Mouse (Mus musculus): ENCODE measurements around the gene Slc34a1. TPM values are rescaled to one million over a fixed set of nuclear protein-coding genes. Genes with fewer than 3 reads are reported as not detected.

The Slc34a1 gene
- polyA plus RNA-seq, 1 experiment from 2014 or later, result not detected

DNA sequence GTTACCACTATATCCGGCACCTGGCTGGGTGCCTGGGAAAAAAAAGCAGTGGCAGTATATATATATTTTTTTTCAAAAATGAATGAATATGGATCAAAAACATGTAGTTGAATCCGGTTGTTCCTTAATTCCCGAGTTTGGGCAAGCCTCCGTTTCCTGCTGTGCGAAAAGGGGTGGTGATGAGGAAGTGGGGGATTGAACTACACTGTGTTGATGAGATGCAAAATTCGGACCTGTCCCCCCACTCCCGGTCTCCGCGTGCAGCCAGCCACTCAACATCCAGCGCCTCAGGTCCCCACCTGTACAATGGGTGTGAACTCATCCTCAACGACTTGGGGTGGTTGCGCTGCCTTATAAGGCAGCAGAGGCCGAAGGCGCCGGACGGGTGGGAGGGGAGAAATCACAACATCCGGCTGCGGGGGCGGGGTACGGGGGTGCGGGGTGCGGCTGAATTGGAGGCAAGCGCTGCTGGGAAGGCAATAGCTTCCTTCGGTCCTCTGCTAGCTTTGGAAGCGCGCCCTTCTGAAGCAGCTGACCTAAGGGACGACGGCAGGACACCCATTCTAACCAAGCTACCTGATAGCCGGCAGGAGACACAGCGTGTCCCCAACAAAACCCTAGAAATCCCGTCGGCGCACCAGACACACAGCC lies 46.4 kb downstream of the Slc34a1 start:
- H3K36me3 ChIP-seq (ENCODE audit: control insufficient read depth, insufficient read depth, low read length), result no peaks in the 10 kb centered on the region

DNA sequence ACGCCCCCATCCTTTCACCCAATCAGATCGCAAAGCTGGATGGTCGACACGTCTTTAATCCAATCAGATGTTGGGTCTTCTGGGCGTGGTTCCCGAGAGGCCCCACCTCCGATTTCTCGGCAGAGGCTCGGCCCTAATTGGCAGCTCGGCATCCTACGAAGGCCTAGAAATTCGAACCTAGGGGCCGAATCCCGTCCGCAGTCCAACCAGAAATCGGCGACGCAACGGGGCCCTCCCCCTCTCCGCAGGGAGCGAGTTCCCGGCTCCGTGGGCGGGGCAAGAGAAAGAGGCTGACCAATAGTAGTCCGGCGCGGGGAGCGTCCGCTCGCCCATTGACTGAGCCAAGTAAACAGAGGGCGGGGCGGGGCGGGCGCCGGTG lies 46.9 kb downstream of the Slc34a1 start, which contains the start of gene Grk6:
Grk6 (plus strand) TSS at position 136 of the 379 bp plus-strand sequence.
- Histone ChIP-seq H3K4me1 (ENCODE audit: control insufficient read depth, insufficient read depth, low read length) (peaks cover 18% of the 10 kb centered on the region), H3K4me2 (peak within 1 kb of the TSS; percentile 75), H3K9ac (ENCODE audit: low read depth, low read length) (peak within 1 kb of the TSS; percentile 93), H3K4me3 (ENCODE audit: low read depth, low read length) (peak within 1 kb of the TSS; percentile 89), H3K27ac (ENCODE audit: low read depth, low read length) (peak within 1 kb of the TSS; percentile 96), H3K36me3 (ENCODE audit: control insufficient read depth, insufficient read depth, low read length) (0 out of 2 replicates have a peak, but pooled peaks cover under 1% of the 10 kb centered on the region), H3K9me3 (replicated peaks; ENCODE audit: control insufficient read depth, low read length) (no peaks in the 10 kb centered on the region), H3K27me3 (ENCODE audit: control insufficient read depth, insufficient read depth, low read length) (no peaks in the 10 kb centered on the region)
- under 1% methylated on average over 35 of the region's 35 CpGs for WGBS (ENCODE audit: insufficient replicate concordance)
- peak; percentile 94 for ATAC-seq (replicated peaks; ENCODE audit: insufficient number of reproducible peaks, low FRiP score, low TSS enrichment)

More for the DNA sequence above, 46.4 kb downstream of the Slc34a1 start:
- no peaks in the 10 kb centered on the region for H3K9me3 ChIP-seq (replicated peaks; ENCODE audit: control insufficient read depth, low read length)
- H3K27ac ChIP-seq (ENCODE audit: low read depth, low read length), result peak overlapping the region; percentile 96
- no peaks in the 10 kb centered on the region for H3K27me3 ChIP-seq (ENCODE audit: control insufficient read depth, insufficient read depth, low read length)
- H3K9ac ChIP-seq (ENCODE audit: low read depth, low read length), result peak overlapping the region; percentile 76
- peak overlapping the region; percentile 89 for H3K4me3 ChIP-seq (ENCODE audit: low read depth, low read length)
- peak overlapping the region; percentile 75 for H3K4me2 ChIP-seq
- ATAC-seq (replicated peaks; ENCODE audit: insufficient number of reproducible peaks, low FRiP score, low TSS enrichment), result peak; percentile 73
- whole genome bisulfite sequencing (ENCODE audit: insufficient replicate concordance), result 1% methylated on average over 33 of the region's 33 CpGs
- peaks cover 16% of the 10 kb centered on the region for H3K4me1 ChIP-seq (ENCODE audit: control insufficient read depth, insufficient read depth, low read length)

DNA sequence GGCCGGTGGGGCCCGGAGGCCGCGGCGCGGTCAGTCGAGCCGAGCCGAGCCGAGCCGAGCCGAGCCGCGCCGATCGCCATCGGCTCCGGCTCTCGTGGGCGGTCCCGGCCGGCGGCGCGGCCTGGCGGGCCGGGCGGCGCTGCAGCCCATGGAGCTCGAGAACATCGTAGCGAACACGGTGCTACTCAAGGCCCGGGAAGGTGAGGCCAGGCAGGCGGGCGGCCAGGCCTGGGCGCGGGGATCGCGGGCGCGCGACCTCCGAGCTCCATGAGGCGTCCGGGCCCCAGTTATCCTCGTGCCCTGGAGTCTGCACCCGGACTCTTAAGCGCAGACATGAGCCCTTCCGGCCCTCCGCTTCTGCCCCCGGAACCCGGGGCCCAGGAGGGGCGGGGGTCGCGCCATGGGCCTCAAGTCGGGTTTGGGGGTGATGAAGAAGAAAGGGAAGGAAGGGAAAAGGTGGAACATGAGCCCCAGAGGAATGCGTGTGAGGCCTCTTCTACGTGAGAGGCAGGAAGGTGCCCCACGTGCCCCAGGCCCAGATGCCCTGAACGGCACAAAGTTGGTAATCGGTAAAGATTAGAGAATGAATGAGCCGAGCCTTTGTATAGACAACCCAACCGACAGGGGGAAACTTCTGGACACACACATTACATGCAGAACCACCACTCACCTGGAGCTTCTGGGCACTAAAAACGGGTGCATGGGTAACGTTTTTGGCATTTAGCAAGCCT lies 47.5 kb downstream of the Slc34a1 start:
- Histone ChIP-seq H3K4me1 (ENCODE audit: control insufficient read depth, insufficient read depth, low read length) (peaks cover 20% of the 10 kb centered on the region), H3K36me3 (ENCODE audit: control insufficient read depth, insufficient read depth, low read length) (peaks cover 3% of the 10 kb centered on the region; the same call in 1 of the 2 replicates), H3K4me2 (peak overlapping the region; percentile 75), H3K9ac (ENCODE audit: low read depth, low read length) (peak overlapping the region; percentile 93), H3K27me3 (ENCODE audit: control insufficient read depth, insufficient read depth, low read length) (no peaks in the 10 kb centered on the region), H3K27ac (ENCODE audit: low read depth, low read length) (peak overlapping the region; percentile 96), H3K9me3 (replicated peaks; ENCODE audit: control insufficient read depth, low read length) (no peaks in the 10 kb centered on the region), H3K4me3 (ENCODE audit: low read depth, low read length) (peak overlapping the region; percentile 89)
- ATAC-seq (replicated peaks; ENCODE audit: insufficient number of reproducible peaks, low FRiP score, low TSS enrichment), result no peak
- under 1% methylated on average over 54 of the region's 66 CpGs for WGBS (ENCODE audit: insufficient replicate concordance)

DNA sequence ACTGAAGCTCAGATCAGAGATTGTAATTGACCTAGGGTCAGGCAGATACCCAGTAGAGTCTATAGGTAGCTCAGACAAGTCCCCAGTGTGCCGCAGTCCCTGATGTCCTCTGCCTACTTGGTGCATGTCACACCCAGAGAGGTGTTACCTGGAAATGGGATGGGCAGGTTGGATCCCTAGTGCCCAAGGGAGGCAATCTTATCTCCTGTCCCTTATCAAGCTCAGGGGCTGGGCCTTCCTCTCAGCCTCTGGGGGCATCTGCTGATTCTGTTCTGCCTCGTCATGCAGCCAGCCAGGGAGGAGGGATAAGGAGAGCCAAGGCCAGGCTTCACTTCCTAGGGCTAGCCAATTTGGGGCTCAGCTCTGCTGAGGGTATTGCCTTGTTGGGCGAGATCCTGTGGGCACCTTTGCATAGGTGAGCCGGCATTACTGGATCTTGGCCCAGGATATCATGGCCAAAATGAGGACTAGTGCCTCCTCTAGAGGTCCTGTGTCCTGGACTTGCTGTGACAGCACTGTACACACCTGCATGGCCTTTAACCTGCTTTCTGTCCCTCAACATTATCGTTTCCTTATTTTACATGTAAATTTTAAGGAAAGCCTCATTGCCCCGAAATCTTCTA lies 48.6 kb downstream of the Slc34a1 start:
- Histone ChIP-seq H3K4me3 (ENCODE audit: low read depth, low read length) (peak overlapping the region; percentile 89), H3K9ac (ENCODE audit: low read depth, low read length) (peak overlapping the region; percentile 93), H3K36me3 (ENCODE audit: control insufficient read depth, insufficient read depth, low read length) (peaks cover 13% of the 10 kb centered on the region), H3K9me3 (replicated peaks; ENCODE audit: control insufficient read depth, low read length) (no peaks in the 10 kb centered on the region), H3K27me3 (ENCODE audit: control insufficient read depth, insufficient read depth, low read length) (no peaks in the 10 kb centered on the region), H3K27ac (ENCODE audit: low read depth, low read length) (no peak overlapping the region; the same call in 1 of the 2 replicates), H3K4me1 (ENCODE audit: control insufficient read depth, insufficient read depth, low read length) (peaks cover 20% of the 10 kb centered on the region), H3K4me2 (peak overlapping the region; percentile 75)
- 64% methylated on average over 6 of the region's 6 CpGs for WGBS (ENCODE audit: insufficient replicate concordance)
- ATAC-seq (replicated peaks; ENCODE audit: insufficient number of reproducible peaks, low FRiP score, low TSS enrichment), result no peak

DNA sequence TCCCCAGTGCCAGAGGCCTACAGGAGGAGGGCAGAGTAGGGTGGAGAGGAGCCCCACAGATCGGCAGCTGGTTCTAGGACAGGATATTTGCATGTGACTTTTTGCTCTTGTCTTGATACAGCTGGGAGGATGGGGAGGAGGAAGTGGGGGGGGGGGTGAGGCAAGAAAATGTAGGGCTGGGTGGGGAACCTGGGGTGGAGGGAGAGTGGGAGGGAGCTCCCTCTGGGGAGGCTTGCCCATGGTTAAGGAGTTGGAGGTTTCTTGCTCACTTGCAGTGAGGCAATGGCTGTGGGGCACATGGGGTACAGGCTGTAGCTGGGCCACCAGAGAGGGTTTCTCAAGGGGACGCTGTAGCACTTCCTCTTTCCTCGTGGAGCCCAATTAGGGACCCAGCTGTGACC lies 49.6 kb downstream of the Slc34a1 start:
- Histone ChIP-seq H3K27me3 (ENCODE audit: control insufficient read depth, insufficient read depth, low read length) (no peaks in the 10 kb centered on the region), H3K9me3 (replicated peaks; ENCODE audit: control insufficient read depth, low read length) (no peaks in the 10 kb centered on the region), H3K4me1 (ENCODE audit: control insufficient read depth, insufficient read depth, low read length) (peaks cover 20% of the 10 kb centered on the region), H3K27ac (ENCODE audit: low read depth, low read length) (no peak overlapping the region), H3K4me3 (ENCODE audit: low read depth, low read length) (no peak overlapping the region), H3K9ac (ENCODE audit: low read depth, low read length) (0 out of 2 replicates have a peak overlapping the region, but pooled peaks have one; percentile 28), H3K4me2 (peak overlapping the region; percentile 75), H3K36me3 (ENCODE audit: control insufficient read depth, insufficient read depth, low read length) (peaks cover 22% of the 10 kb centered on the region)
- 64% methylated on average over 3 of the region's 3 CpGs for WGBS (ENCODE audit: insufficient replicate concordance)
- no peak for ATAC-seq (replicated peaks; ENCODE audit: insufficient number of reproducible peaks, low FRiP score, low TSS enrichment)

DNA sequence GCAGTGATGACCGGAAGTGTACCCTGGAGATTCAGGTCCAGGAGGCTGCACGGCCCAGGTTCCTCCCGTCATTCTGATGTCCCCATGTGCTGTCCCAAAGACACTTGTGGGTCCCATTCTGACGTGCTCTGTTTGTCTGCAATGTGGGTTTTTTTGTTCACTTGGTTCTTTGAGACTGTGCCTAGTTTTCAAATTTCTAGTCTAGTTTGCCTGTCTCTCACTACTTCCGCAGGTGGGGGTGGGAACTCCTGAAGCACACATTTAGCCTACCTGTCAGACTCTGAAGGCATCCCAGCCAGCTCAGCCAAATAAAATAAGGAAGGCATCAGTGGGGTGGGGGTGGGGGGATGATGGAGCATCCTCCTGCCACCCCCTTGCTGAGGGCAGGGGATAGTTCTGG lies 50.1 kb downstream of the Slc34a1 start:
- Histone ChIP-seq H3K27me3 (ENCODE audit: control insufficient read depth, insufficient read depth, low read length) (no peaks in the 10 kb centered on the region), H3K9me3 (replicated peaks; ENCODE audit: control insufficient read depth, low read length) (no peaks in the 10 kb centered on the region), H3K9ac (ENCODE audit: low read depth, low read length) (no peak overlapping the region), H3K36me3 (ENCODE audit: control insufficient read depth, insufficient read depth, low read length) (peaks cover 27% of the 10 kb centered on the region), H3K4me2 (no peak overlapping the region), H3K4me1 (ENCODE audit: control insufficient read depth, insufficient read depth, low read length) (peaks cover 20% of the 10 kb centered on the region), H3K4me3 (ENCODE audit: low read depth, low read length) (no peak overlapping the region), H3K27ac (ENCODE audit: low read depth, low read length) (no peak overlapping the region)
- no peak for ATAC-seq (replicated peaks; ENCODE audit: insufficient number of reproducible peaks, low FRiP score, low TSS enrichment)
- 92% methylated on average over 5 of the region's 5 CpGs for WGBS (ENCODE audit: insufficient replicate concordance)

DNA sequence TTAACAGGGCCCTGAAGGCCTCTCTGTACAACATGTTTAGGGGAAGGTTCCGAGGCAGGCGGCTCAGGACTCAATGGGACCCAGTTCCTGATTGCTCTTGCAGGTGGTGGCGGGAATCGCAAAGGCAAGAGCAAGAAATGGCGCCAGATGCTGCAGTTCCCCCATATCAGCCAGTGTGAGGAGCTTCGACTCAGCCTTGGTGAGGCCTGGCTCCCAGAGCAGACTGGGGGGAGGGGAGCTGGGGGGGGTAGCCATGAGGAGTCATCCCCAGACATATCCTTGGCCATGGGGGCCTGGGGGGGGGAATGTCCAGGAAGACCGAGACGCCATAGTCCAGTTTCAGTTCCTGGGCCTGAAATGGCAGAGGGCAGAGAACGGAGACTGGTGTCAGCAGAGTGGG lies 51.2 kb downstream of the Slc34a1 start:
- no peak overlapping the region for H3K27ac ChIP-seq (ENCODE audit: low read depth, low read length)
- WGBS (ENCODE audit: insufficient replicate concordance), result 89% methylated on average over 9 of the region's 9 CpGs
- H3K9me3 ChIP-seq (replicated peaks; ENCODE audit: control insufficient read depth, low read length), result no peaks in the 10 kb centered on the region
- H3K4me1 ChIP-seq (ENCODE audit: control insufficient read depth, insufficient read depth, low read length), result peaks cover 20% of the 10 kb centered on the region
- no peak overlapping the region for H3K4me3 ChIP-seq (ENCODE audit: low read depth, low read length)
- no peaks in the 10 kb centered on the region for H3K27me3 ChIP-seq (ENCODE audit: control insufficient read depth, insufficient read depth, low read length)
- H3K9ac ChIP-seq (ENCODE audit: low read depth, low read length), result no peak overlapping the region
- H3K36me3 ChIP-seq (ENCODE audit: control insufficient read depth, insufficient read depth, low read length), result peaks cover 33% of the 10 kb centered on the region
- ATAC-seq (replicated peaks; ENCODE audit: insufficient number of reproducible peaks, low FRiP score, low TSS enrichment), result no peak
- H3K4me2 ChIP-seq, result no peak overlapping the region

DNA sequence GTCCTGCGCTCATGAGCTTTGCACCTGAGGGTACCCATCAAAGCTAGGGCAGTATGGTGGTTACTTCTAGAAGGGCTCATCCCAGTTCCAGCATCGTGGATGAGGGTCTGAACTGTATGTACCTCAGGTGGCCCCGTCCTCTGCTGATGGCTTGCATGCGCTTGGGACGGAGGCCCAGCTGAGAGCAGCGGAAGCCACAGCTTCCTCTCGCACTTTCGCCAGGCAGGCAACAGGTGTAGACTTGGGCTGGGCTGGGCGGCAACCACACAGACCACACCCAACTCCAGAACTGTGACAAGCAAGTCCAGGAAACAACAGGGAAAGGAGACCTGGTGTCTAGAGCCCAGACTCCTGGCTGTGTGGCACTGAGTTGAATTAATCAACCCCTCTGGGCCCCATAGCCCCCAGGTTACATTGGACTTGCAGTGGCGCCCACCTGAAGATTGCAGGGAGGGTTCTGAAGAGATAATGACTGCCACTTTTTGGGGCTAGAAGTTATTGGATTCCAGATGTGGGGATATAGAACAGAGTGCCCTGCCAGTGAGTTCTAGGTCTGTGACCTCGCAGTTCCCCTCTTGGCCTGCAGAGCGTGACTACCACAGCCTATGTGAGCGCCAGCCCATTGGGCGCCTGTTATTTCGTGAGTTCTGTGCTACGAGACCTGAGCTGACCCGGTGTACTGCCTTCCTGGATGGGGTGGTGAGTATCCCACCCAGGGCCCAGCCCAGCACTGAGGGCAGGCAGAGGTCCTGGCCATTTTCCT lies 51.9 kb downstream of the Slc34a1 start:
- WGBS (ENCODE audit: insufficient replicate concordance), result 92% methylated on average over 17 of the region's 17 CpGs
- no peak overlapping the region for H3K9ac ChIP-seq (ENCODE audit: low read depth, low read length)

More for the DNA sequence above, 51.9 kb downstream of the Slc34a1 start:
- no peaks in the 10 kb centered on the region for H3K9me3 ChIP-seq (replicated peaks; ENCODE audit: control insufficient read depth, low read length)
- ATAC-seq (replicated peaks; ENCODE audit: insufficient number of reproducible peaks, low FRiP score, low TSS enrichment), result no peak
- H3K27ac ChIP-seq (ENCODE audit: low read depth, low read length), result no peak overlapping the region
- H3K4me3 ChIP-seq (ENCODE audit: low read depth, low read length), result no peak overlapping the region
- no peak overlapping the region for H3K4me2 ChIP-seq
- H3K27me3 ChIP-seq (ENCODE audit: control insufficient read depth, insufficient read depth, low read length), result no peaks in the 10 kb centered on the region
- peaks cover 20% of the 10 kb centered on the region for H3K4me1 ChIP-seq (ENCODE audit: control insufficient read depth, insufficient read depth, low read length)
- peaks cover 34% of the 10 kb centered on the region for H3K36me3 ChIP-seq (ENCODE audit: control insufficient read depth, insufficient read depth, low read length)

Data from heart, embryonic 11.5 days (tissue).